Mouse (Mus musculus) right cerebral cortex, postnatal 14 days (tissue): ENCODE measurements around the gene Tmem240.
"Not testable (repeated sequence)": the region's sequence is repeated elsewhere in the genome, so short reads cannot be mapped to it uniquely, and the experiment has no call there.

Source experiments
- DNase-seq: peaks from one replicate; pipeline ENCODE4 v3.0.0; 2022

Gene Tmem240

GRCm38 (mm10) chr4:155773335-155774078 lies 38.9 kb downstream of the Tmem240 start:
- DNase-seq = no peak

- peak; percentile 83 for DNase-seq
Observed at GRCm38 (mm10) chr4:155774280-155774754, 39.7 kb downstream of the Tmem240 start, which contains the start of gene Vwa1. Vwa1 (minus strand) TSS chr4:155774698.

- peak; percentile 39 for DNase-seq
Observed at GRCm38 (mm10) chr4:155774971-155775740, 40.6 kb downstream of the Tmem240 start.

GRCm38 (mm10) chr4:155775855-155776254 lies 41.3 kb downstream of the Tmem240 start:
- DNase-seq = no peak

GRCm38 (mm10) chr4:155776704-155777335 lies 42.2 kb downstream of the Tmem240 start:
- no peak for DNase-seq

- no peak for DNase-seq
Observed at GRCm38 (mm10) chr4:155777816-155778215, 43.2 kb downstream of the Tmem240 start.

- DNase-seq = no peak
Observed at GRCm38 (mm10) chr4:155779498-155779897, 44.9 kb downstream of the Tmem240 start.

GRCm38 (mm10) chr4:155780895-155781294 lies 46.3 kb downstream of the Tmem240 start:
- DNase-seq = no peak

- DNase-seq = no peak
Observed at GRCm38 (mm10) chr4:155783486-155784080, 49.0 kb downstream of the Tmem240 start.

GRCm38 (mm10) chr4:155784081-155784701 lies 49.6 kb downstream of the Tmem240 start:
- peak; percentile 76 for DNase-seq

GRCm38 (mm10) chr4:155785246-155785645 lies 50.6 kb downstream of the Tmem240 start:
- no peak for DNase-seq

GRCm38 (mm10) chr4:155785819-155786218 lies 51.2 kb downstream of the Tmem240 start, which contains the start of gene Tmem88b:
Tmem88b (minus strand) TSS chr4:155785874.
- no peak for DNase-seq

- DNase-seq = no peak
Observed at GRCm38 (mm10) chr4:155788300-155788699, 53.7 kb downstream of the Tmem240 start.

- DNase-seq = not testable (repeated sequence)
Observed at GRCm38 (mm10) chr4:155788833-155789232, 54.2 kb downstream of the Tmem240 start.

GRCm38 (mm10) chr4:155790021-155790489 lies 55.5 kb downstream of the Tmem240 start, which contains the start of gene Ankrd65:
Ankrd65 (plus strand) TSS chr4:155790439.
- DNase-seq = no peak
